Mouse (Mus musculus): ENCODE results near the gene Sf3b1.

GRCm38 (mm10) chr1:55021907-55022306, 5.4 kb downstream of the Sf3b1 start:
- TF ChIP-seq CTCF (IDR thresholded peaks at IDR 0.05; ENCODE audit: control insufficient read depth, insufficient read depth, low read length), result no peak
- TF ChIP-seq POLR2A (IDR thresholded peaks at IDR 0.05; ENCODE audit: borderline replicate concordance, control insufficient read depth, low read depth, low read length), result no peak
